Mouse (Mus musculus): ENCODE measurements at regions not wholly inside any gene's neighbourhood (a gene's known extent, or its start where the extent isn't known, plus 50 kb on each side); places are given as distances from the start of the nearest gene placed in this dataset.

- DNase-seq (ENCODE audit: low read depth, low spot score), result no peak
These were observed 88.8 kb downstream of the Bms1 start for GRCm38 (mm10) chr6:118330496-118330895.

- peak; percentile 28 for DNase-seq (ENCODE audit: low read depth, low spot score)
These were observed 91.8 kb downstream of the Bms1 start for GRCm38 (mm10) chr6:118327458-118327857.

DNA sequence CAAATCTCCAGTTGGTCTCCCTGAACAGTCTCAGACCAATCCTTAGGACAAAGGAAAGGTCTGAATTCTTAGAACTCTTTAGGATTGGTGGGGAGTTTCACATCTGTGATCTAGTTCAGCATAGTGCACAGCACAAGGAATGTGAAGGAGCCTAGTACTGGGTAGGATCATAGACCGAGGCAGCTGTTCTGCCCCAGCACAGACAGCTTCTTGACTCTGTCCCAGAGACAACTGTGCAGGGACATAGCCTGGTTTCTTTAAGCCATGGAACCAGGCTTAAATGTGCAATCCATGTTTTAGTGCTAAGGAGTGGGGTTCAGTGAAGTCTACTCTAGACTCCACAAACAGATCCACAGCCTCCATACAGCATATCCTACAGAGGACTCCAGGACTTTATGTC, 93.6 kb downstream of the Bms1 start:
- no peak for DNase-seq (ENCODE audit: low read depth, low spot score)

GRCm38 (mm10) chr6:118324559-118324958, 94.7 kb downstream of the Bms1 start:
- no peak for DNase-seq (ENCODE audit: low read depth, low spot score)

DNA sequence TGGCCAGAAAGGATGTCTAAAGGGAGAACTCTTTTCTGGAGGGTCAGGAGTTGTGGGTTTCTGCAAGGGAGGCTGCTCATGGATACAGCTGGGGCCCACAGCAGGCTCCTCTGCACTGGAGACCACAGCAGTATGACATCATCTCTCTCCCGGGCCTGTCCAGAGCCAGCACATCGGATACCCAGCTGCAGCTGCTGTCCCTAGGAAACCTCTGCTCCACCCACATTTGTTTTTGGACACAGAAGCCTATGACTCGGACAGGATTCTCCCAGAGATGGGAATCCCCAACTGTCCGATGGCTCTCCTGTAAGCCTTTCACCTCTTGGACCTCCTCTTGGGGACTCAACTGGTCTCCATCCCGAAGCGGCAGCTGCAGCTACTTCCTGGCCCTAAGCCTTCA, 96.2 kb downstream of the Bms1 start:
- DNase-seq (ENCODE audit: low read depth, low spot score), result no peak

DNA sequence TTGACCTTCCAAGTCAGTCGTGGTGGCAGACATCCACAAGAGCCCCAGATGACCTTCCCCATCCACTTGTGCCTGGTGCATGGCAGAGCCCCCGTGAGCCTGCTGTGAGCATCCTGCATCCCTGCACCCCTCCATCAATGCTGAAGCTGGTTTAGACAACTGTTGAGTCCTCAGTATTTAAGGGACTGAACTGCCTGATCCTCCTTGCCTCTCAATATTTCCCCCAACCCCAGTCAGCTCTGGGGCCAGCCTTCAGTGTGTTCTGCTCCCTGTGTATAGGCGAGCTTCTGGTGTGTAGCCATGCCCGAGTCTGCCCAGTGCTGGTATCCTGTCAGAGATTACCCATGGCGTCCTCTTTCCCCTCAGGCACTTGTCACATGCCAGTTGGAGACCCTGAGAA, 96.6 kb downstream of the Bms1 start:
- no peak for DNase-seq (ENCODE audit: low read depth, low spot score)

DNA sequence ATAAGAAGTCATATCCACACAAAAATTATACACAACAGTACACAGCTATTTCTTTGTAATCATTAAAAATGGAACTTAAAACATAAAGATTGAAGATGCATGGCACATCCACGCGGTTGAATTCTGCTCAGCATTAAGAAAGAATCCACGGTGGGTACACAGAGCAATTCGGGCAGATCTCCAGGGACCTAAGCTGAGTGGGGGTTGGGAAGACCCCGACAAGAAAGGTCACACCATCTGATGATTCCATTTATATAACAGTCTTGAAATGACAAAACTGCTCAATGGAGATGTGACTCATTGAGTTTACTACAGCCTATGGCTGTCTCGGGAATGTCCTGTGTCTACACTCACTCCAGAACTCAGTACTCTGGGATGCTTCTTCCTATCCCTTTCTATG, 97.2 kb downstream of the Bms1 start:
- DNase-seq (ENCODE audit: low read depth, low spot score), result no peak

DNA sequence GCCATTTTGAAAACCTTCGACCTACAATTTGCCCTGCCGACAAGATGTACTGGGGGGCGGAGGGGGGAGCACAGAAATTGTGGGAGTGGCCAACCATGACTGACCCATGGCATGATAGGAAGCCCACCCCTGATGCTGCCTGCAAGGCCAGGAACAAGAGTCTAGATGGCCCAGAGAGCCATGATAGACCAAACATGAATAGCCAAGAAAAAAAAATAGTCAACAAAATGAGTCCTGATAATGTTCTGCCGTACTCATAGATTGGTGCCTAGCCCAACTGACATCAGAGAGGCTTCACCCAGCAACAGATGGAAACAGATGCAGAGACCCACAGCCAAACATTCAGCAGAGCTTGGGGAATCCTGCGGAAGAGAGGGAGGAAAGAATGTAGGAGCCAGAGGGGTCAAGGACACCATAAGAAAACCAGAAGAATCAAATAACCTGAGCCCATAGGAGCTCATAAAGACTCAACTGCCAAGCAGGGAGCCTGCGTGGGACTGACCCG, 99.2 kb downstream of the Bms1 start:
- no peak for DNase-seq (ENCODE audit: low read depth, low spot score)

DNA sequence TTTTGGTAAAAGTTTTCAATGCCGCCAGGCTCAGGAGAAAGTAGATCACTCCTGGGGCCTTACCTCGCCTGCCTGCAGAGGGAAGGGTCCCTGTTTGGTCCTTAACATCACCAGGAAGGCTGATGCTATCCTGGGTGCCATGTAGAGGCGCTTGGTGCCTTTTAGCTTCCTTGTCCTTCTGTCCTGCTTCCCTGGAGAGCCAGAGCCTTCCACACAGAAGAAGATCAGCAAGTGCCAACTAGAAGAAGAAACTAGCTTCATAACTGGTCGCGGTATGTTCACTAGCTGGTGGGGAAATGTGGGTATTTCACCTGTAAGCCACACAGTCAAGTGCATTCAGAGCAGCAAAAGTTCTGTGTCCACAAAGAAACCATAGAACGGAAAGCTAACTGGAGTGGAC, 103.4 kb downstream of the Bms1 start:
- DNase-seq (ENCODE audit: low read depth, low spot score), result no peak

- DNase-seq (ENCODE audit: low read depth, low spot score), result peak; percentile 1
These were observed 104.2 kb downstream of the Bms1 start for GRCm38 (mm10) chr6:118314941-118315687.

- no peak for DNase-seq (ENCODE audit: low read depth, low spot score)
These were observed 108.2 kb downstream of the Bms1 start for GRCm38 (mm10) chr6:118311081-118311480.

GRCm38 (mm10) chr6:118309923-118310322, 109.4 kb downstream of the Bms1 start:
- DNase-seq (ENCODE audit: low read depth, low spot score), result no peak

- DNase-seq (ENCODE audit: low read depth, low spot score), result no peak
These were observed 110.7 kb downstream of the Bms1 start for GRCm38 (mm10) chr6:118308586-118308985.

GRCm38 (mm10) chr6:118307481-118307880, 110.0 kb upstream of the Ret start:
- DNase-seq (ENCODE audit: low read depth, low spot score), result no peak

- no peak for DNase-seq (ENCODE audit: low read depth, low spot score)
These were observed 107.7 kb upstream of the Ret start for GRCm38 (mm10) chr6:118305209-118305608.

- no peak for DNase-seq (ENCODE audit: low read depth, low spot score)
These were observed 105.3 kb upstream of the Ret start for GRCm38 (mm10) chr6:118302783-118303350.

DNA sequence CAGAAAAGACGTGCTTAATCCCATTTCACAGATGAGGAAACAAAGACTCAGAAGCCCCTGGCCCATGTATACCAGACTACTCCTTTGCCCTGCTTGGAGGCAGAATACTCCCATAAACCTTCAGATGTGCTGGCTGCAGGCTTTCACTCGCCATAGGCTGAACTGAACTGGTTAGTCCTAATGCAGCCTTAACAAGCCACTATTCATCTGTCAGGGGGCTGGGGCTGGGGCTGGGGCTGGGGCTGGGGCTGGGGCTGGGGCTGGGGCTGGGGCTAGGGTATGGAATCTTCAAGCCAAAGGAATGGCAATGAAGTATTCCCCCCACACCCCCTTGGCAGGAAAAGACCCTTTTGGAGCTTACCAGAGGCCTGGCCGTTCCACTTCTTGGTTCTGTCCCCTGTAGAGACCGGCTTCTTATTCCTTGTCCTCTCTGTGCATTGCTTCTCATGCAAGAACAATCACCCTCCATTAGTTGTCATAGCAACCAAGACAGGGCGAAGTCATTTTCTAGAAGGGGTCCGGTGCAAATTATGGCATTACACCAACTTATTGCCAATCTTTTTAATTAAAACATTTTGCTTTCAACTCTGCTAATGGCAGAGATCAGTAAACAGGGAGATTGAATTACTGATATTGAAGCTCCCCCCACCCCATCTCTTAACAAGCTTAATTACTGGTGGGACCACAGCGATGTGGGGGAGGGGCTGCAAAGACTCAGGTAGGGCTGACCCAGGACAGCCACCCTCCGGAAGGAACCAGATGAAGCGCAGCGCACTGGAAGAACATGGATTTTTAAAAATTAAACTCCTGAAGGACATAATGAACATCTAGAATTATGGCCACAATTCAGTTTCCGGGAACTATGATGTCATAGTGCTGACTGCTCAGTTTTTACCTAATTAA, 104.6 kb upstream of the Ret start:
- no peak for DNase-seq (ENCODE audit: low read depth, low spot score)

DNA sequence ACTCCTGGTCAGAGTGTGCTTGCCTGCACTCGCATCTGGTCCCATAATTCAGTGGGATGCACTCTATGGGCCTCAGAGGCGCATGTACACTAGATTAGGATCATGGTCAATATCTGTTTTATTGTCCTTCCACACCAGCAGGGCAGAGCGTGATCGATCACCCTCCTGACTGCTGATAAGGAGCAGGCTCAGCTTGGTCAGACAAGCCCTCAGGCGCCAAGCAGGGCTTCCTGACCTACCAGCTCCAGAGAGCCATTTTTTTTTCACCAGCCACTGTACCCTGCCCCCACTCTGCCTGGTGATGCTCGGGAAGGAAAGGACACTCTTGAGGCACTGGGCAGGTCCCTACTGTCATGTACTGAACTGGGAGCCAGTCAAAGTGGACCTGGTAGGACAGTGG, 103.3 kb upstream of the Ret start:
- no peak for DNase-seq (ENCODE audit: low read depth, low spot score)

- DNase-seq (ENCODE audit: low read depth, low spot score), result no peak
These were observed 100.1 kb upstream of the Ret start for GRCm38 (mm10) chr6:118297576-118297975.

DNA sequence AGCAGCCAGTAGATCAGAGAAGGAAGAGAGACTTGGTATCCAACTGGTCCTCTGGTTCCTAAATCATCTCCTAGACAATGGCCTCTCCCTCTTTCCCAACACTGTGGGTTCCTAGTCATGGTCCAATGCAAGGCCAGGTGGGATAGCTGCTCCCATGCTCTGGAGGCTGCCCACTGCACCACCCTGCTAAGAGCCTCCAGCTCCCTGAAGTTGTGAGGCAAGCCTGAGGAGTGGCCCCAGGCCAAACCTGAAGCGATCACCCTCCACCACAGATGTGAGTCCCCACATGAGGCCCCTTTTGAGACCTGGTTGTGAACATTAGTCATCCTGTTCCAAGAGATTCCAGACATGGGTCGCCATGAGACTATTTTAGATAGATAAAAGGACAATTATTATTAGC, 96.5 kb upstream of the Ret start:
- no peak for DNase-seq (ENCODE audit: low read depth, low spot score)

DNA sequence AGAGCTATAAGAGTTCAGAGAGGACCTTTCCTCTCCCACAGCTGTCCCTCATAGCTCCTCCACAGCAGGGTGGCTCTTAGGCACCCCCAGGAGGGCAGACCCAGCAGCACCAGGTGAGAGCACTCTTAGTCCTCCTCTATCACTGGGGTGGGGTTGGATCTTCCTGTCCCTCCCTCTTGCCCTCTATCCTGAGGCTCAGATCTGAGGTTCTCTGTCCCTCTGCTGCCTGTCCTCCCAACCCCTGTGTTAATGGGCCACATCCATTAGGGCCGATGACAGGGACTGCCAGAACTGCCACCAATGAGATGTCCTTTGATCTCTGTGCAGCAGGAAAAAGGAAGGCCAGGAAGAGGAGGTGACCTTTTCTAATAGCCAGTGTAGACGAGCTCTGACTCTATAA, 95.4 kb upstream of the Ret start:
- no peak for DNase-seq (ENCODE audit: low read depth, low spot score)

DNA sequence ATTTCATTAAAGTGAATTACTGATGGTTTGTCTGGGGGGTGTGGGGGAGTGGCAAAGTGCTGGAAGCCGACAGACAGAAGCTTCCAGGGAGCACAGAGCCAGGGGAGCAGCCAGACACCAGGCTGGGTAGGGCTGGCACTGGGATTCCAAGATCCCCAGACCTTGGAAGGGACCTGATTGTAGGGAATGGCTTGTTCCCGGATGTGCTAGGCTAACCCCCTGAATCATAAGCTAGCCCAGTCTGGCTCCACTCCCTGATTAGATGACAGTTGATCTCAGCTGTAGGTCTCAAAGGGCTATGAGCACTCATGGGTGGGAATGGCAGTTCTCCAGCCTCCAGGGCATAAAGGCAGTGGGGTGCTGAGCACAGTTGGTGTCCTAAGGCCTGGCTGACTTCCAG, 94.8 kb upstream of the Ret start:
- no peak for DNase-seq (ENCODE audit: low read depth, low spot score)

Data from CD4-positive, CD25-positive, alpha-beta regulatory T cell, adult 2 months (primary cell).